Comparison of ENCODE assay signal across 8 mouse cellular contexts in the genomic region with DNA sequence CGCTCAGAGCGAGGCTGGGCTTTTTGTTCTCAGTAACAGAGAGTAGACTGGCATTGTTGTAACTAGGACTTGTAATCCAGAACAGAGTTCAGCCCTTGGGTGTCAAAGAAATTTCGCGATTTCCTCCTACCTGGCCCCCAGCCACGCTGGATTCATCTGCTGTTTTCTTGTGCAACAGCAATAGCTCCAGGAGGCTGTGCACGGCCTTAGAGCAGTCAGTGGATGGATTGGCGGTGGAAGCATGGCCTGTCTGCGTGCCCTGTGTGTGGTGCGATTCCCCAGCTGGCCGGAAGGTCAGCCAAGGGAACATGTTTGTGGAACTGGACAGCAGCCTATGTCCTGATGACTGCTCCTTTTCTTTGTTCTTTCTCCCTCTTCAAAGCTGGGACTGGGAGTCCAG. TPM values are rescaled to one million over a fixed set of nuclear protein-coding genes. Genes with fewer than 3 reads are reported as not detected.
DNase-seq lines count a peak whose midpoint lies in the region; ATAC-seq and TF ChIP-seq lines count a peak whose summit lies in the region.
"Had no signal": no experiment of that assay in that cellular context is flagged by ENCODE, and none has a peak within 500 bp of the region (broad histone marks: within the 10 kb centered on the region; RNA-seq: fewer than 3 reads in every experiment).

No protein-coding gene starts in this region.

- no peaks in the 10 kb centered on the region for H3K36me3 ChIP-seq in lung, postnatal 0 days (ENCODE audit: insufficient read depth, low read length)
- H3K36me3 ChIP-seq in midbrain, embryonic 15.5 days (replicated peaks), result no peaks in the 10 kb centered on the region
- H3K36me3 ChIP-seq: hindbrain, embryonic 15.5 days had no signal

- H3K27me3 ChIP-seq in lung, postnatal 0 days (replicated peaks; ENCODE audit: insufficient read depth, low read length), result no peaks in the 10 kb centered on the region
- H3K27me3 ChIP-seq in midbrain, embryonic 15.5 days (replicated peaks), result no peaks in the 10 kb centered on the region
- H3K27me3 ChIP-seq: hindbrain, embryonic 15.5 days had no signal

- no peaks in the 10 kb centered on the region for H3K9me3 ChIP-seq in lung, postnatal 0 days (ENCODE audit: low read length)
- no peaks in the 10 kb centered on the region for H3K9me3 ChIP-seq in midbrain, embryonic 15.5 days
- H3K9me3 ChIP-seq: hindbrain, embryonic 15.5 days had no signal

- peak; percentile 30; the same call in 1 of the 2 replicates for TF ChIP-seq CTCF in lung, postnatal 0 days (IDR thresholded peaks at IDR 0.05)

- DNase-seq in ZHBTc4 (ENCODE audit: low read depth, low spot score), result peak; percentile 32
- peak; percentile 85 for DNase-seq in adrenal gland, adult 2 months
- peak; percentile 88 for DNase-seq in gastrocnemius, postnatal 14 days
- DNase-seq in lung, postnatal 0 days (ENCODE audit: low spot score), result peak; percentile 91
- DNase-seq in embryo, embryonic 11 days, result no peak

- peak; percentile 96 for ATAC-seq in lung, postnatal 0 days
- ATAC-seq in megakaryocyte-erythroid progenitor cell, adult 5-6 weeks (replicated peaks; ENCODE audit: low FRiP score, low TSS enrichment, poor library complexity, severe bottlenecking), result no peak
- ATAC-seq in midbrain, embryonic 15.5 days (replicated peaks), result no peak

- H3K4me1 ChIP-seq in lung, postnatal 0 days (ENCODE audit: insufficient read depth, low read depth, low read length), result no peaks in the 10 kb centered on the region
- no peaks in the 10 kb centered on the region for H3K4me1 ChIP-seq in midbrain, embryonic 15.5 days

- peak; percentile 86 for TF ChIP-seq EP300 in lung, postnatal 0 days (IDR thresholded peaks at IDR 0.05)

- H3K4me3 ChIP-seq in lung, postnatal 0 days (ENCODE audit: low read depth, low read length), result no peak overlapping the region
- no peak overlapping the region for H3K4me3 ChIP-seq in midbrain, embryonic 15.5 days
- H3K4me3 ChIP-seq: hindbrain, embryonic 15.5 days had no signal

- H3K9ac ChIP-seq in lung, postnatal 0 days (replicated peaks; ENCODE audit: low read depth), result no peak overlapping the region
- H3K9ac ChIP-seq in midbrain, embryonic 15.5 days, result no peak overlapping the region
- H3K9ac ChIP-seq: hindbrain, embryonic 15.5 days had no signal

- peak overlapping the region; percentile 68 for H3K27ac ChIP-seq in lung, postnatal 0 days (ENCODE audit: low read length)
- no peak overlapping the region for H3K27ac ChIP-seq in midbrain, embryonic 15.5 days
- H3K27ac ChIP-seq: hindbrain, embryonic 15.5 days had no signal

- H3K4me2 ChIP-seq in lung, postnatal 0 days (replicated peaks; ENCODE audit: low read depth, low read length), result no peak overlapping the region
- no peak overlapping the region for H3K4me2 ChIP-seq in midbrain, embryonic 15.5 days
- H3K4me2 ChIP-seq: hindbrain, embryonic 15.5 days had no signal

- WGBS in lung, postnatal 0 days, result 50% methylated on average over 10 of the region's 10 CpGs
- 74% methylated on average over 10 of the region's 10 CpGs for WGBS in midbrain, embryonic 15.5 days

- intact Hi-C loops in gastrocnemius, postnatal 14 days (cut with DNase I; ENCODE audit: low total_unique reads), result no loop called here

RNA-seq across cellular contexts. Expression of gene Sc5d, which starts 46.4 kb away (rescaled TPM):
- total RNA-seq in adrenal gland, adult 2 months (2021), result 100 to 1,000 TPM in 1 of 2 experiments, 10 to 100 TPM in 1; 55.2 to 220 TPM
- 26.2 and 55.2 TPM in 2 replicates for polyA plus RNA-seq in adrenal gland, adult 2 months (2012; rRNA removed)
- total RNA-seq in gastrocnemius, postnatal 14 days (2021), result 10 to 100 TPM; 11.8 to 15.6 TPM
- 40.8 and 41.0 TPM in 2 replicates for polyA plus RNA-seq in lung, postnatal 0 days (2015; fragmentation: Nextera tagmentation; extraction: Ambion mirVana)
- 13.9 and 18.2 TPM in 2 replicates for total RNA-seq in megakaryocyte-erythroid progenitor cell, adult 5-6 weeks (2014; fragmentation: Nextera tagmentation)
- 20.2 and 24.5 TPM in 2 replicates for total RNA-seq in megakaryocyte-erythroid progenitor cell, adult 5-6 weeks (2017)
- polyA plus RNA-seq in midbrain, embryonic 15.5 days (2015; fragmentation: Nextera tagmentation; extraction: Ambion mirVana), result 73.1 and 74.4 TPM in 2 replicates
